Mouse (Mus musculus) E14TG2a.4 (cell line): Measurements from ENCODE around the gene Chkb.

Source experiments
- CTCF ChIP-seq: conservative IDR thresholded peaks from 2 replicates; pipeline ENCODE4 v1.5.1; 2014; ENCODE audit warnings: low read length
- POU5F1 ChIP-seq: IDR thresholded peaks from 2 replicates; pipeline ENCODE4 v1.6.1; 2014; ENCODE audit warnings: low read length, borderline replicate concordance

- TF ChIP-seq CTCF (no peak), POU5F1 (no peak)
These were observed 50.8 kb downstream of the Chkb start, which contains the start of gene Odf3b for GRCm38 (mm10) chr15:89378831-89379401.
